18 mouse cellular contexts compared by ENCODE assay signal in genomic region chr7:83894348-83894747, GRCm38 (mm10). TPM values are rescaled to one million over a fixed set of nuclear protein-coding genes. Genes with fewer than 3 reads are reported as not detected.
DNase-seq lines count a peak whose midpoint lies in the region; ATAC-seq and TF ChIP-seq lines count a peak whose summit lies in the region.
"Had no signal": no experiment of that assay in that cellular context is flagged by ENCODE, and none has a peak within 500 bp of the region (broad histone marks: within the 10 kb centered on the region; RNA-seq: fewer than 3 reads in every experiment).

No protein-coding gene starts in this region.

- H3K4me3 ChIP-seq in hindbrain, postnatal 0 days (ENCODE audit: low read length), result no peak overlapping the region
- H3K4me3 ChIP-seq in hindbrain, embryonic 10.5 days, result no peak overlapping the region
- H3K4me3 ChIP-seq in lung, embryonic 14.5 days (ENCODE audit: low read depth, low read length), result no peak overlapping the region
- peak overlapping the region; percentile 5; the same call in 1 of the 2 replicates for H3K4me3 ChIP-seq in liver, embryonic 15.5 days (replicated peaks)

- DNase-seq in hindbrain, postnatal 0 days (ENCODE audit: low spot score), result no peak
- no peak for DNase-seq in hindbrain, embryonic 10.5 days (ENCODE audit: low spot score)
- no peak for DNase-seq in lung, embryonic 14.5 days
- no peak for DNase-seq in lung, postnatal 10 days
- peak; percentile 37 for DNase-seq in R1 (ENCODE audit: low read depth, low spot score)
- DNase-seq in neural tube, embryonic 10.5 days (ENCODE audit: extremely low spot score, low spot score), result no peak
- DNase-seq in thymus, postnatal 14 days, result no peak
- DNase-seq: adrenal gland, adult 2 months; cerebellum, adult 18-20 months; cerebellum, postnatal 14 days; gastrocnemius, postnatal 36 days; heart, postnatal 36 days; kidney, postnatal 4 days; lung, postnatal 4 days had no signal

- peak; percentile 24; the same call in 1 of the 2 replicates for TF ChIP-seq CTCF in hindbrain, postnatal 0 days (IDR thresholded peaks at IDR 0.05; ENCODE audit: low read depth)
- peak; percentile 37; the same call in 1 of the 2 replicates for TF ChIP-seq CTCF in lung, embryonic 14.5 days (IDR thresholded peaks at IDR 0.05; ENCODE audit: low read depth)

- H3K36me3 ChIP-seq in hindbrain, postnatal 0 days (ENCODE audit: insufficient read depth, low read length), result peaks cover 24% of the 10 kb centered on the region
- H3K36me3 ChIP-seq in hindbrain, embryonic 10.5 days, result peaks cover 49% of the 10 kb centered on the region
- peaks cover 45% of the 10 kb centered on the region for H3K36me3 ChIP-seq in lung, embryonic 14.5 days (ENCODE audit: insufficient read depth)
- peaks cover 43% of the 10 kb centered on the region for H3K36me3 ChIP-seq in liver, embryonic 15.5 days (replicated peaks)

- no peak overlapping the region for H3K9ac ChIP-seq in hindbrain, postnatal 0 days (replicated peaks; ENCODE audit: low read length)
- H3K9ac ChIP-seq in lung, embryonic 14.5 days, result no peak overlapping the region
- H3K9ac ChIP-seq in liver, embryonic 15.5 days, result no peak overlapping the region

- peaks cover 12% of the 10 kb centered on the region for H3K4me1 ChIP-seq in hindbrain, postnatal 0 days (ENCODE audit: insufficient read depth, low read length)
- H3K4me1 ChIP-seq in hindbrain, embryonic 10.5 days (replicated peaks), result peaks cover 27% of the 10 kb centered on the region
- peaks cover 15% of the 10 kb centered on the region; the same call in 1 of the 2 replicates for H3K4me1 ChIP-seq in lung, embryonic 14.5 days (ENCODE audit: insufficient read depth)
- H3K4me1 ChIP-seq in liver, embryonic 15.5 days (replicated peaks), result peaks cover 83% of the 10 kb centered on the region

- H3K27ac ChIP-seq in hindbrain, postnatal 0 days, result no peak overlapping the region
- no peak overlapping the region for H3K27ac ChIP-seq in hindbrain, embryonic 10.5 days
- H3K27ac ChIP-seq in lung, embryonic 14.5 days (ENCODE audit: low read depth), result no peak overlapping the region
- H3K27ac ChIP-seq in liver, embryonic 15.5 days (replicated peaks), result no peak overlapping the region
- H3K27ac ChIP-seq: forebrain, embryonic 10.5 days; hindbrain, embryonic 14.5 days; limb, embryonic 10.5 days had no signal

- no peak overlapping the region for H3K4me2 ChIP-seq in hindbrain, postnatal 0 days (ENCODE audit: low read depth, low read length)
- peak overlapping the region; percentile 68 for H3K4me2 ChIP-seq in lung, embryonic 14.5 days
- H3K4me2 ChIP-seq in liver, embryonic 15.5 days, result peak overlapping the region; percentile 77

- no peaks in the 10 kb centered on the region for H3K27me3 ChIP-seq in hindbrain, postnatal 0 days (ENCODE audit: insufficient read depth, low read length)
- no peaks in the 10 kb centered on the region for H3K27me3 ChIP-seq in hindbrain, embryonic 10.5 days (ENCODE audit: insufficient read depth, poor library complexity, severe bottlenecking)
- no peaks in the 10 kb centered on the region for H3K27me3 ChIP-seq in lung, embryonic 14.5 days (ENCODE audit: insufficient read depth, low read length)
- no peaks in the 10 kb centered on the region for H3K27me3 ChIP-seq in liver, embryonic 15.5 days

- WGBS in hindbrain, postnatal 0 days, result 97% methylated on average over 1 of the region's 1 CpGs
- WGBS in hindbrain, embryonic 10.5 days, result 91% methylated on average over 1 of the region's 1 CpGs
- WGBS in lung, embryonic 14.5 days, result 93% methylated on average over 1 of the region's 1 CpGs
- 84% methylated on average over 1 of the region's 1 CpGs for WGBS in liver, embryonic 15.5 days (ENCODE audit: insufficient replicate concordance)

- ATAC-seq in hindbrain, postnatal 0 days, result no peak
- no peak for ATAC-seq in lung, embryonic 14.5 days (ENCODE audit: insufficient read depth)
- ATAC-seq in liver, embryonic 15.5 days (ENCODE audit: insufficient read depth), result no peak

- no peaks in the 10 kb centered on the region for H3K9me3 ChIP-seq in hindbrain, postnatal 0 days (ENCODE audit: low read length)
- no peaks in the 10 kb centered on the region for H3K9me3 ChIP-seq in hindbrain, embryonic 10.5 days
- H3K9me3 ChIP-seq in lung, embryonic 14.5 days (ENCODE audit: low read depth, low read length), result no peaks in the 10 kb centered on the region
- H3K9me3 ChIP-seq in liver, embryonic 15.5 days (replicated peaks), result no peaks in the 10 kb centered on the region
- H3K9me3 ChIP-seq: forebrain, embryonic 10.5 days; limb, embryonic 10.5 days had no signal

RNA-seq across cellular contexts. Expression of gene Mesd, which starts 10.1 kb away (rescaled TPM):
- 20.4 and 24.4 TPM in 2 replicates for total RNA-seq in hindbrain, postnatal 0 days (2014; rRNA removed)
- 83.8 and 86.5 TPM in 2 replicates for polyA plus RNA-seq in hindbrain, postnatal 0 days (2015; fragmentation: Nextera tagmentation; extraction: Ambion mirVana)
- polyA plus RNA-seq in hindbrain, embryonic 10.5 days (2016; fragmentation: Nextera tagmentation; extraction: Ambion mirVana), result 73.4 and 96.5 TPM in 2 replicates
- polyA plus RNA-seq in lung, embryonic 14.5 days (2014; fragmentation: Nextera tagmentation; extraction: Ambion mirVana), result 111 and 117 TPM in 2 replicates
- 41.7 and 46.9 TPM in 2 replicates for polyA plus RNA-seq in liver, embryonic 15.5 days (2015; fragmentation: Nextera tagmentation; extraction: Ambion mirVana)

RNA-seq across cellular contexts. Expression of gene Tlnrd1, which starts 10.2 kb away (rescaled TPM):
- total RNA-seq in hindbrain, postnatal 0 days (2014; rRNA removed), result 54.0 and 65.7 TPM in 2 replicates
- polyA plus RNA-seq in hindbrain, postnatal 0 days (2015; fragmentation: Nextera tagmentation; extraction: Ambion mirVana), result 8.7 and 9.1 TPM in 2 replicates
- 11.7 and 15.2 TPM in 2 replicates for polyA plus RNA-seq in hindbrain, embryonic 10.5 days (2016; fragmentation: Nextera tagmentation; extraction: Ambion mirVana)
- polyA plus RNA-seq in lung, embryonic 14.5 days (2014; fragmentation: Nextera tagmentation; extraction: Ambion mirVana), result 24.1 and 29.1 TPM in 2 replicates
- 11.1 and 13.4 TPM in 2 replicates for polyA plus RNA-seq in liver, embryonic 15.5 days (2015; fragmentation: Nextera tagmentation; extraction: Ambion mirVana)
